Mouse (Mus musculus) adrenal gland, postnatal 25 days (tissue): ENCODE measurements at regions not wholly inside any gene's neighbourhood (a gene's known extent, or its start where the extent isn't known, plus 50 kb on each side); places are given as distances from the start of the nearest gene placed in this dataset.

Source experiments
- microRNA-seq, 2 experiments: library from miRNA; unstranded; fragments of <30 nt; microRNA quantifications; one replicate each; pipeline ENCODE4 v1.2.0; 2021

Small RNA genes in the stretch of these regions (microRNA-seq; reads per million reads assigned to microRNA genes)
- gene Gm24979, result 0 reads per million in 2 experiments
